Mouse (Mus musculus) embryonic fibroblast, embryonic 13.5 days (primary cell): ENCODE measurements around the gene Nap1l1.

ENCODE experiments used
- CTCF ChIP-seq: IDR thresholded peaks from 2 replicates; pipeline ENCODE4 v1.5.1; 2011; ENCODE audit warnings: mild to moderate bottlenecking, control low read depth, low read length, moderate library complexity, borderline replicate concordance; ENCODE audit not compliant: insufficient read depth
- POLR2A ChIP-seq: IDR thresholded peaks from 2 replicates; pipeline ENCODE4 v1.6.1; 2011; ENCODE audit warnings: low read depth, mild to moderate bottlenecking, control low read depth, low read length, moderate library complexity

GRCm38 (mm10) chr10:111543781-111544260, 70.8 kb downstream of the Nap1l1 start:
- TF ChIP-seq POLR2A (no peak), CTCF (no peak)
